Mouse (Mus musculus) spleen, adult 12 weeks (tissue): ENCODE measurements around the gene Mecom.

Experiments
- DNase-seq: peaks from one replicate; pipeline ENCODE4 v3.0.0; 2022; ENCODE audit warnings: low spot score

Gene Mecom

DNA sequence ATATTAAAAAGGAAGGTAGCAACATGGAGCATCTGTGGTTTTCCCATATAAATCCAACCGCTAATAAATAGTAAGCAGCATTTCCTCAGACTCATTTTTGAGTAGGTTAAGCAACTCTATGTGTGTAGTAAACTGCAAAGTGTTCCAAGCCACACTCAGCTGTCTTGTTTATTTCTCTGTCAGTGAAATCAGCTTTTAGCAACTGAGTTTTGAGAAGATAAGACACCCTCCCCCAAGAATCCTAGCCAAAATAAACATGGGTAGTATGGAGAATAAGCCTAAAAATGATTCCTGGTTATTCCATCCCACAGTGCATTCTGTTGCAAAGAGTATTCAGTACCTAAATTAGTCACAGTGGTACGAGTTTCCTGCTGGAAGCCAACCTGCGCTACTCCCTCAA lies 450.1 kb downstream of the Mecom start:
- no peak for DNase-seq

DNA sequence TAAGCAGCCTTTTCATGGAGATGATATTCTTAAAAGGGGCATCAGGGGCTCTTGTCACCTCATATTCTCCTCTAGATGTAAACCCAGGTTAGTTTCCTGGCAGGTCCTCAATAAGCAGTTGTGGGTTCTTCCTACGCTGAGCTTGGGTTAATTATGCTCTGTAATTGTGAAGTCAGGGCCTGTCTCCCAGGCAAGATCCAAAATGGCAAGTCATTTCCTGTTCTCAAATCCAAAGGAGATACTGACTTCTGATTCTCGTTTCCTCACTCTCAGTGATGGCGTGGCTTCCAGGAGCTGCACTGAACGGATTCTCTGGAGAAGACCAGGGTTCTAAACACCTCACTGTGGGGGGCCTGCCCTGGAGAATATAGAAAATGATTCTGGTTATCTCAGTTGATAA lies 450.7 kb downstream of the Mecom start:
- DNase-seq = no peak

DNA sequence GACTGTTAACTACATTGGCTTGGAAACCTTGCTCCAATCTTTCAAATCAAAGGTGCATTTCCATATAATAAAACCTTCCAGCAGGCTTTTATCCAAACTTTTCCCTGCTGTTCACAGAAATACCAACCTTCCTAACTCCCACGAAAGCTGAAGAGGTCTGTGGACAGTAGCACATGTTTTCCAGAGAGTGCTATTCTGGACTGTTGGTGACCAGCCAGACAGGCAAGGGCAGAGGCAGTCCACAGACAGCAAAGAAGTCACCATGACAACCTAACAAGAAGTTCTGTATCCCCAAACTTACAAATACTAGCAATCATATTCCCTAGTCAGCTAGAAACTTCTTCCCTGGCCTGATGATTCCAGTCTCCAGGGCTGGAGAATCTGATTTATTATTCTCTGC lies 454.8 kb downstream of the Mecom start:
- no peak for DNase-seq

DNA sequence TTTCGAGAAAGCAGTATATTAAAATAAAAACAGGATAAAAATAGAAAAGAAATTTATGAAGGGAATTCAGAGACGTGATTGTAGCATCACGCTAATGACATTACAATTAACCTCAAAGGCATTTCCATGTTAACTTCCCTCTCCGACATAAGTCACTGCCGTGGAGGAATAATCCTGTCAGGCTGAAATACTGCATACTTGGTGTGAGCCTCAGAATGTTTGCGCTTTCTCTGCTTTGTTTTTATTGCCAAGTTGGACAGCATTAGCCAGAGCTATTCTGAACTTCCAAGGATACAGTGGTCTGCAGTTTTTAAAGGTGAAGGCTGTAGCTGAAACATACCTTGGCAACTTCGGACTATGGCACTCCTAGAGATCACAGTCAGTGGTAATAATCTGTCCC lies 455.3 kb downstream of the Mecom start:
- DNase-seq = no peak

DNA sequence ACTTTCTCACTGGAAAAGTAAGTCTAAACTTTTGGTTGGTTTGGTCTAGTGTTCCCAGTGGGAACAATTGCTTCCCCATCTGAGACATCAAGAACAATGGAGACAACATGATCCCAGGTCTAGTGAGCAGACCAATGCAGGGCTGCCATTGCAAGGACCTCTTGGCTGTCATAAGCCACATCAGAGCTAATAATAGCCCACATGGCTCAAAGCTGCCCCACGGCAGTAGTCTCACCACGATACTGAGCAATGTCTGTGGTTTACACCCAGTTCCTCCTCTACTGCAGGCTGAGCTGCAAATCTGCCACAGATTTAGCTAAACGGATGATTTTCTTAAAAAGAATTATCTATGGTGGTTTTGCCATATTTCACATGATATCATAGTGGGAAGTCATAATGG lies 455.9 kb downstream of the Mecom start:
- no peak for DNase-seq

DNA sequence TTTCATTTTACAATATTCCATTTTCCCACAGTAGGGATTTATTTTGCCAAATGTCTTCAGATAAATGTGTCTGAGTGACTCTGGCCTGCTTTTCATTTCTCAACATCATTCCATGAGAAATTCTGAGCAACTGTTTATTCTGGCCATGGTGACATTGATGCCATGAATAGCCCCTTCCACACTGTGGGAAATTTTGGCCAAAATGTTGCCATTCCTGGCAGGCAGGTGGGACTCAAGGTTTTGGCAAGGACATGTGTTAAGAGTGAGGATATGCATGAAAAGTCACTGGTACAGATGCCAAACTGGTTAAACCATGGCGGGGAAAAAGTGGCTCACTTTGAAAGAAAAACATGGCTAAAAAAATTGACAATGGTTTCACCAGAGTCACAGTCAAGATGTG lies 456.4 kb downstream of the Mecom start:
- DNase-seq = no peak

DNA sequence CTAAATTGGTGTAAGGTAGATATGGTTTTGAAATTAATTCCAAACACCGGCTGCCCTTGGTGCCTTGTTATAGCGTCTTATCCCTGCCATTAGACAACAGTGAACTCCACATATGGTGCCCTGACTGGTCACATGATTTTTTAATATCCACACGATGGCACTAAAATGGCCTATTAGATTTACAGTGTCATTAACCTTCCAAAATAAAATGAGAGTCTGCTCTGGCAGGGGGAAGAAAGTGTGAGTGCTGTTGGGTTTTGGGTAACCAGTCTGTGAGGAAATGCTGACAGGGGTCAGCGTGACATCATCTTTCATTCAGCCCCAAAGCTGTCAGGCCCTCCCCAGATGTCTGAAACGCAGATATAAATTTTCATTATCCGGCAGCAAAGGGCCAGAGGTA lies 461.7 kb downstream of the Mecom start:
- no peak for DNase-seq

DNA sequence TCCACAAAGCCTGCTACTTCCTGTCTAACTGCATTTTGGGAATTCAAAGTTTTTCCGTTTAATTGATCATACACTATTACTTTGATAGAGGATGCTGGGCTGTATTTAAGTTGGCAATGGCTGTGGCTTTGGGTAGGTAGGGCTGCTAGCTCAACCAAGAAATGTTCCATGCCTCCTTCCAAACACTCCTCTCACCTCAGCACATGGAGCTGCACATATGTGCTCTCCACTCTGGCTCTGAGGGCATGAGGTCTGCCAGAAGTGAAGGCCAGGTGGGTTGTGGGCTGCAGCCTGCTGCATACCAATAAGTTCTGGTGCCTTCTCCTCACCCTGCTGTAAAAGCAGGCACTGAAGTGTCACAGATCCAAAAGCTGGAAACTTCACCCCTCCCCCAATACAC lies 464.0 kb downstream of the Mecom start:
- no peak for DNase-seq

DNA sequence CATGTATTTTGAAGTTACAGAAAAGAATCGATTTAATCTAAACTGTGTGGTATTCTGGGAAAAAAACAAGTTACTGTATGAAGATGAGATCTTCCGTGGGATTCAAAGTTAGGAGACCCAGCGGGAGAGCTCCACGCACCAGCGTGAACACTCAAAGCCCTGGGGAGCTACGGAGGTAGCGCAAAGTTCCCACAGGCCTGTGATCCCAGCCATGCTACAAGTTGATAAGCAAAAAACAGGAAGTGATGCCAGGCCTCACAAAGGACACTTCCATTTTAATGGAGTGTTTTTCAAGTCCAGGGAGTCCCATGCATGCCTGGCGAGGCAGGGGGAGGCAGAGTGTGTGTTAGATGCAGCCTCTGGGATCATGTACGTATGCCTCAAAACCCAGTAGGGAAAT lies 464.5 kb downstream of the Mecom start:
- no peak for DNase-seq

DNA sequence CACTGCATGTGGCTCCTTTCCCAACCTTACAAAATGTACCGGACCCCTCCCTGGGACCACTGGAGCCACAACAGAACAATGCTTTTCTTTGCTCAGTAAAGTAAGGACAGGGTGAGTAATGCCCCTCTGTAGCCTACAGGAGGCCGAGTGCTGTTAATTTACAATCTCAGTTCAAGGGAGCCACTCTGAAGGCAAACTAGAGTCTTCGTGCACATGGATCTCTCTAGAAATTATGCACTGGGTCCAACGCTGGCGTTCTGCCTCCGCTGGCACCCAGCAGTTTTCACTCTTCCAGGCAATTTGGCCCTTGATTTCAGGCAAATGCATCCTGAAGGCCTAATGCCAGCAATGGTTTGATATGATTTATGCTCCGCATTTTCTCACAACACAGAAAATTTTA lies 467.0 kb downstream of the Mecom start:
- no peak for DNase-seq

DNA sequence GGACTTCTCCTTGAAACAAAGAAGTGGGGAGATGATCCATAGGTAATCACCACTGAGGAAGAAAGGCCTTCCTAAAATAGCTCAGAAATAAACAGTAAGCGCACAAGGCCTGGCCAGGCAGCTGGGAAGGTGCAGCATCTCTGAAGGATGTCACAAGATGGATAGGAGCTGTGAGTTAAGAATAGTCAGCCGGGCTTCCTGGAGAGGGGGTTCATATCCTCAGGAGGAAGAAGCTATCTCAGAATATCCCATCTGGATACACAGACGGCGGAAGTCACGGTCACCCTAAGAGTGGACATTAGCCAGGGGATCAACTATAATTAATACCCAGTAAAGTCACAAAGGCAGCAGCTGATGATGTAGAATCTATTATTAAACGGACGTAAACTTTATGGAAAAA lies 471.3 kb downstream of the Mecom start:
- no peak for DNase-seq

DNA sequence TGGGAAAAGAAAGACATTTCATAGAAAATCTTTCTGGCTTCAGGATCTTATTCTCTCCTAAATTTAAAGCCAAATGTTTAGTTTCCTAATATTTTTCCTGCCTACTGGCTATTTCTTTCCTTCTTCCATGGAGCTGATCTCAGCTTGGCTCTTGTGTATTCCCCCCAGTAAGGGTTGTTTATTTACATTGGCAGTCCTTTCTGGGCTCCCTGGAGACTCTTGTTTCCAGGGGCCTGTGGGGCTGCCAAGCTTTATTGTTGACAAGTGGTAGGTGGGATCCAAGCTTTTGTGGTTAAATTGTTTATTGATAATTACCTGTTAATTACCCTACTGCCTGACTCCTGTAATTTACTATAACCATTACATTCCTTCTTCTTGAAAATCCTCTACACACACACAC lies 476.5 kb downstream of the Mecom start:
- no peak for DNase-seq

DNA sequence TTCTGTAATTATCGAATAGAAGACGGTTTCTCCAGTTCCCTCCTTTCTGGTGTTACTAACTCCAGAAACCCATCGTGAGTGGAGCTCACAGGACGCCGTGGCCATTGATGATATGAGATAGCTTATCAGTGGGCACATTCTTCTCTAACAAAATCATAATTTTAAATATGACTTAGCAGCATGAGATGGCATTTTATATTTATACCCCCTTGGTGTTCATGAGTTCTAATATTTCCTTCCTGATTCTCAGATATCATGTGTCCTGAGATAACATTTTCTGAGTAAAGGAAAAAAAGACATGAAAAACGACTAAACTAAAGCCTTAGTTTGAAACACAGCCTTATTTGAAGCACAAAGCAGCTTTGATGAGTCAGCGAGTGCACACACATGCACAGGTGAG lies 481.3 kb downstream of the Mecom start:
- no peak for DNase-seq

DNA sequence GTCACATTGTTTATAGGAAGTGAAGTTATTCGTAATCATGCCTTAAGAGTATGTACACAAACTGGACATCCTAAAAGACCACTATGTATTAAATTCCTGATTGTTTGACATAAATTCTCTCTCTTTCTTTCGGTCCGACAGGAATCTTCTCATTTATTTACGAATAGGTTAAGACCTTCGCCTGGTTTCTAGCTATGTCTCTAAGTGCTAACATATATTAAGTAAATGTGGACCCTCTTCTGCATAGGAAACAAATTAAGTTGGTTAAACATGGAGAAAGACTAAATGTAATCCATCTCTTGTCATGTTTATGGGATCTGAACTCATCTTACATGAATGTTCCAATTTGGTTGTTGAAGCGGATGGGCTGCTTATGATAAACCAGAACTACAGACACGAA lies 487.8 kb downstream of the Mecom start:
- DNase-seq = no peak

DNA sequence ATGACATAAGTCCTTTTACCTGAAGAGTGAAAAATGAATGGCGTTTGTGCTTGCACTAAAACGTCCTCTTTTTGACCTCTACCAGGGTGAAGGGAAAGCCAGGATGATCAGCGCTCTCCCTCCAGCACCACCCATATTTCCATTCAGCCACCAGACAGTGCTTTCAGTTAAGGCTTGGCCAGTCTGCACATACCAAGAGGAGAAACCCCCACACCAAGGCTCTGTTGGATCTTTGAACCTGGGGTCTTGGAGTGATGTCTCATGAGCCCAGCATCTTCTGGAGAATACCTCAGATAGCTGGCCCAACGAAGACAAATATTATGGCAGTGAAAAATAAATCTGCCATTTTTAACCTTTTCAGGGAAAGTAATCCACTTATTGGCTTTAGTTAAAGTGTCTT lies 488.2 kb downstream of the Mecom start:
- DNase-seq = no peak

DNA sequence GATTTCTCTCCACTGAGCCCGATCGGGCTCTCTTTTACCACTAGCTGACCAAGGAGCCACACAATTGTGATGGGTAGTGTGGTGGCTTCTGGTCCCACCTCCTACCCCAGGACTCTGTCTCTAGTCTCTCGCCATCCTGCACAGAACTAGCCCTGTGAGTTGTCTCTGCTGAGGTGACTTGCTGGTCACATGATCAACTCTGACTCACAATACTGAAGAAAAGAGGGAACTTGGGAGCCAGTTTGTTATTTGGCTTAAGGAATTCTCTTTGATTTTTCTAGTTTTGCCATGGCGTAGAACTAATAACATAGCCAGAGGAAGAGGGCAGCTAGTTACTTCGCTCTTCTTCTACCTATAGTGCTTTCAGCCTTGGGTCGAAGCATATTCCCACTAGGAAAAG lies 496.5 kb downstream of the Mecom start:
- no peak for DNase-seq

DNA sequence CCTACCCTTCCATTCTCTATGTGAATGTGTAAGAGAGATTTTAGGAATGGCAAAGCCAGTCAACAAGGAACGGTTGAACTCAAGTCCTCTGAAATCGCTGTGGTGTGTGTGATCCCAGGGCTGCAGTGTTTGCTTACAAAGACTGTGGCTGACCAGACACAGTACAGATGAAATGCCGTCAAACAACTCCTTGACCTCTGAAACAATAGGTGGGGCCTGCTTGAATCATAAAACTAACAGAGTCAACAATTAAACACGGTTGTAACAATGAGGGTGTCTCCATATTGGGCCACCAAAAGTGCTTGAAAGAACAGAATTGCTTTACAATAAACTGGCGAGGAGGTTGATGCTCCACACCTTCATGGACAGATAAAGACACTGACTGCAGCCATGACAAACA lies 497.0 kb downstream of the Mecom start:
- DNase-seq = no peak

DNA sequence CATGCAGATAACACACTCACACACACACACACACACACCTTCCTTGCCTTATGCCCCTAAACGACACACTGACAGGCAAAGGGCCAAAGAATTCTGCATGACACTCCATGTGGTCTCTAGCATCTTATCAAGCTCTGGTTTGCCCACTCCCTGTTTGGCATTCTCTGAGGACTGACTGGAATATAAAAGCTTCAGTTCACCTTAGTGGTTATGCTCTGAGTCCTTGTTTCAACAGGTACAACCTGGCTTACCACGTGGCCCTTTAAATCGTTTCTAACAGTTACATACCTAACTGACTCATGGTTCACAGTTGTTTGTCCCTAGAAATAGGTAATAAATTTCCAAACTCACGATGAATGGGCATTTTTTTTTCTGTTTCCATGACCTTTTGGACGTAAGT lies 499.0 kb downstream of the Mecom start:
- no peak for DNase-seq

DNA sequence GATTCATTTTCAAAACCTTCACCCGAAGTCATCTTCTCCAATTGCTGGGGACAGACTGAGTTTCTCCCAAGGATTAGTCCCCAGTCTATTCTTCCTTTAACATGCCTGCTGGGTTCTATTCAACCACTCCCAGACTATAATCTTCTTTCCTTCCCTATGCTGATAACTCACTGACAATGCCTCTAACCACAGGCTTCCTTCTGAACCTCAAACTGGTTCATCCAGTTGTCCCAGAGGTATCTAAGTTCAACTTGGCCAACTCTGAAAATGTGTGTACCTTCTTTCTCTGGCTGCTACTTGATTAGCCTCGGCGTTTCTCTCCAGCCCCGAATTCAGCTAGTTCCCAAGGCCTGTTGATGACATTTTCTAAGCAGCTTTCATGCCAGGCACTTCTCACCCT lies 499.7 kb downstream of the Mecom start:
- DNase-seq = no peak

DNA sequence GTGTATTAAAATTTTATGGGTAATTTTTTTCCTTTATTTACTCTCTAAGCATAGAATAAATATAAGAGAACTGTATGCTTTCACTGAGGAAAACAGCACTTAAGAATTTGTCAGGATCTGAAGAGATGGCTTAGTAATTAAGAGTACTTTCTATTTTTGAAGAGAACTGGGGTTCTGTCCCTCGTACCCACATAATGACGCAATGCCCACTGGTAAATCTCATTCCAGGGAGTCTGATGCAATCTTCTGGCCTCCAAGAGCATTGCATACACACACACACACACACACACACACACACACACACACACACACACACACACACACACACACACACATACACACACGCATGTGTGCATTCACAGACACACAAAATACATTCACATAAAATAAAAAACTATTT lies 504.3 kb downstream of the Mecom start:
- DNase-seq = no peak

DNA sequence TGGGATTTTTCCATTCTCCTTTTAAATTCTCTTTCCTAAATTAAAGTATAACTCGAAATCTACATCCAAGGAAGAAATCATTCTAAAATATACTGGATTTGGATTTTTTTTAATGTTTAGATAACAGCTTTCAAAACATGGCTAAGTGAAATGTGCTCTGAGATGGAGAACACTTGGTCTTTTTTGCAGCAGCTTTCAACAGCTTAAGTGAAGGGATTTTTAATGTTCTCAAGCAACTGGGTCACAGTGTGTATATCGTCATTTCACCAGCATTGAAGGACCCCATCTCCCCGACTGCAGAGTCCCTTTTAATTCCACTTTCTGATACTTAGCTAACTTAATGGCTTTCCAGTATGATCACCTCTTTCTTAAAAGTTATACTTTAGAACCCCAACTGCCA lies 509.3 kb downstream of the Mecom start:
- DNase-seq = no peak

DNA sequence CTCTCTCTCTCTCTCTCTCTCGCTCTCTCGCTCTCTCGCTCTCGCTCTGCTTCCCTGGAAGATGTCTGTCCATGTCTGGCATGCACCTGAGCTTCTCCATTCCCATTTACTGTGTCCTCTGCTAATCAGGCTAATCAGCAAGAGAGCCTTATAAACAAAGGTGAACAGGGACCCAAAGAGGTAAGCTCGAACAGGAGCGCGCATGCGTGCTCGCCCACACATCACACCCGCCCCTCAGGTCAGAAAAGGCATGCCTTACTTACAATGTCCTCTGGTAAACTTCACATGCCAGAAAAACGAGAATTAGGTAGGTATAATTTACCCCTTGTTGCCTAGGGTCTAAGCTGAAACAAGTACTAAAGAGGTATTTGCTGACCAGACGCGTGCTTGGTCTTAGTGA lies 527.8 kb downstream of the Mecom start:
- DNase-seq = no peak

DNA sequence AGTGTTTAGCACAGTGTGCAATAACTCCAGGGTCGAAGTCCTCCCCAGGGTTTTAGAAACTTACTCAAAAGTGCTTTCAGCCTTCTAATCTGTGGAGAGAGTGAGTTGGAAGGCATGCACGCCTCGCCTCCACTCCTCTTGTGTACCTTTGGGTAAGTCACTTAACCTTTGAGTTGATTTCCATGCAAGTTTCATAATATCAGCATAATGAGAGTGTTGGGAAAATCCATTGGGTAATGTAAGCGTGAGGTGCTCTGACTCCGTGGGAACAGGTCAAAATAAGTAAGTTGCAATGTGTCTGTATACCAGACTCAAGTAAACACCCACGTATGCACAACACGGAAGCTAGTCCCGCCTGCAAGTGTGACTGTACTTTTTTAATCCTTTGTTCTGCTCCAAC lies 528.4 kb downstream of the Mecom start:
- no peak for DNase-seq

DNA sequence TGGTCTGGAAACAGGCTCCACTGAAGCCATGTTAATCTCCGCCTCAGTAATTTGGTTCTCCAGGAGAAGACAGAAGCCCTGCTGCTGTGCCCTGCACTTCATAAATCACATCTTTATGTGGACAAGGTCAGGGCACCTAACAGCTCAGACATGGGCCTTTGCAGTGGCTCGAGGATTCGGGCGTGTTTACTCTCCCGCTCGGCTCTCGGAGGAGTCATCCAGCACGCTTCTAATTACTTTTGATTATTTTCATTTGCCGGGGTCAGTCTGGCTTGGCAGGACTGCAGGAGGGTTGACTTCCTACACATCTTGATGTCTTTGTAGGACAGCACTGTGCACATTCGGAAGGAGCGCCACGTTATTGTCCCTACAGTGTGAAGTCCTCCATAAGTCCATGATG lies 529.6 kb downstream of the Mecom start:
- no peak for DNase-seq

DNA sequence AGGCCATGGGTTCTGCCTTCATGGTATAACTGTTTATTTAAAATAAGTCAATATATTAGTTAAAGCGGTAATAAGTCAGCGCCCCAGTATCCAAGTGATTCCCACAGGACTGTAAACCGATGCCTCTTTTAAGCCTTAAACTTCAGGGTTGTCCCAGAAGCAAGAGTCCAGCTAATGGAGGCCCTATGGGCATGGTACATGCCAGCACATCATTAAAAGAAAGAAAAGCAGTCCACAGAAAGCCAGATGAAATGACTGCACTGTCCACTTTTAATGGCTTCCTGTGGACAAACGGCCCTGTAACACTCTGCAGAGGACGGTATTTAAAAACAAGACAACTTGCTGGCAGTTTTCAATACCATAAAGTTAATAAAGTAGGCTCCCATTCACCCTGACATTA lies 531.0 kb downstream of the Mecom start:
- DNase-seq = no peak
